Mouse (Mus musculus) liver, embryonic 16.5 days (tissue): Measurements from ENCODE around the gene Gm9508. TPM values are rescaled to one million over a fixed set of nuclear protein-coding genes. Genes with fewer than 3 reads are reported as not detected.
A peak's percentile ranks its signal among the peaks of the same experiment; 100 is the strongest.

Experiments used
- ATAC-seq: fragments of 200-750 bp; cut with Nextera tagmentation; 2 replicates; pipeline ENCODE4 v1.8.0; 2017; ENCODE audit warnings: low read depth, mild to moderate bottlenecking, moderate number of reproducible peaks, moderate library complexity
- H3K27ac ChIP-seq: fragments of 300-500 bp; sonication (generic); 2 replicates; pipeline ENCODE4 v1.5.1; 2014; ENCODE audit warnings: mild to moderate bottlenecking, low read length
- H3K27me3 ChIP-seq: fragments of 300-500 bp; sonication (generic); 2 replicates; pipeline ENCODE4 v1.6.1; 2014; ENCODE audit warnings: low read depth, low read length, mixed read lengths; ENCODE audit not compliant: control insufficient read depth, insufficient read depth
- H3K36me3 ChIP-seq: fragments of 300-500 bp; sonication (generic); 2 replicates; pipeline ENCODE4 v1.6.1; 2014; ENCODE audit warnings: mild to moderate bottlenecking; ENCODE audit not compliant: control insufficient read depth, insufficient read depth
- H3K4me1 ChIP-seq: fragments of 300-500 bp; sonication (generic); 2 replicates; pipeline ENCODE4 v1.6.1; 2014; ENCODE audit warnings: low read depth, low read length, mixed read lengths; ENCODE audit not compliant: control insufficient read depth
- H3K4me2 ChIP-seq: fragments of 300-500 bp; sonication (generic); 2 replicates; pipeline ENCODE4 v1.6.1; 2014; ENCODE audit warnings: low read depth, low read length, mixed read lengths
- H3K4me3 ChIP-seq: fragments of 300-500 bp; sonication (generic); 2 replicates; pipeline ENCODE4 v1.5.1; 2014; ENCODE audit warnings: low read depth, mild to moderate bottlenecking, low read length
- H3K9ac ChIP-seq: fragments of 300-500 bp; sonication (generic); 2 replicates; pipeline ENCODE4 v1.6.1; 2014; ENCODE audit warnings: low read depth, low read length
- H3K9me3 ChIP-seq: fragments of 300-500 bp; sonication (generic); replicated peaks from 2 replicates; pipeline ENCODE4 v1.6.1; 2016; ENCODE audit warnings: low read length; ENCODE audit not compliant: control insufficient read depth
- WGBS: fragments of 180-500 bp; shearing (Covaris S2); extraction: QIAGEN DNeasy Blood & Tissue Kit; methylation state at CpG from one replicate; pipeline ENCODE4 v1.1.7; 2014; ENCODE audit not compliant: insufficient replicate concordance; 5-methylcytosine and 5-hydroxymethylcytosine counted together
- polyA plus RNA-seq: library from polyadenylated mRNA; unstranded; fragments of >200 nt; fragmentation: Nextera tagmentation; extraction: Ambion mirVana; gene quantifications from 2 replicates; pipeline ENCODE4 v1.2.1, GENCODE M21; 2015

Gm9508 gene
- polyA plus RNA-seq, 1 experiment from 2014 or later = not detected

DNA sequence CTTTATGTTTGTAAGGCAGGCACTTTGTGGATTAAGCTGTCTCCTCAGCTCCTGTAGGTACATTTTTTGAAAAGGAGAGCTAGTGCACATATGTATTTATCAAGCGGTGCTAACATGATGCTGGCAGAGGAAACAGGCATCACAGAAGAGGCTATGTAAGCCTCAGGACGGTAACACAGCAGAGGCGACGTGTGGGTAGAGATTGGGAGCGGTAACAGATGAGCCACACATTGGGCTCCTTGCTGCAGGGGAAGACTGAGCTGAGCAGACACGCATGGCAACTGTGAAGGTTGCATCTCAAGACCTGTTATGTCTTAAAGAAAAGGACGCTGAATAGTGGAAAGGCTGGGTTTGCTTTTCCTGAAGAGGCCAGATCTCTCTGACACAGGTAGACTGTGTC lies 14.0 kb downstream of the Gm9508 start:
- H3K9me3 ChIP-seq = no peaks in the 10 kb centered on the region
- no peaks in the 10 kb centered on the region for H3K4me1 ChIP-seq
- ATAC-seq = no peak
- H3K36me3 ChIP-seq = no peaks in the 10 kb centered on the region
- 57% methylated on average over 7 of the region's 7 CpGs for WGBS
- H3K4me2 ChIP-seq = no peak overlapping the region
- H3K4me3 ChIP-seq = no peak overlapping the region
- H3K27me3 ChIP-seq = peaks cover 53% of the 10 kb centered on the region
- no peak overlapping the region for H3K9ac ChIP-seq
- no peak overlapping the region for H3K27ac ChIP-seq

DNA sequence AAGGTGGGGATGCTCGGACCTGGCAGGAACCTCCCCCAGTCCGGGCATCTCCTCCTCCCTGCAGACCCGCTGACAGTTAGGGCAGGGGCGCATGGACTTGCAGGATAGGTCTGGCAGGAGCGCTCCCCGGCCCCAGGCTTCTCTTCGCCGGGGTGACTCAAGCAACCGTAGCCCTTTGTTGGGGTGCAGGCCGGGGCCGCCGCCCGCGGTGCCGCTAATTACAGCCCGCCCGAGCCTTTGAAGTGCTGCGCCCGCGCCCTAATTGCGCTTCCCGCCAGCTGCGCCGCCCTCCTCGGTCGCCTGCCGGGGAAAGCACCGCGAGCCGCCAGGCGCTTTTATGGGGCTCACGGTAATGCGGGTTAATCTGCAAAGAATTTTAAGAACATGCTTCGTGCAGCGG lies 19.5 kb downstream of the Gm9508 start:
- no peaks in the 10 kb centered on the region for H3K4me1 ChIP-seq

DNA sequence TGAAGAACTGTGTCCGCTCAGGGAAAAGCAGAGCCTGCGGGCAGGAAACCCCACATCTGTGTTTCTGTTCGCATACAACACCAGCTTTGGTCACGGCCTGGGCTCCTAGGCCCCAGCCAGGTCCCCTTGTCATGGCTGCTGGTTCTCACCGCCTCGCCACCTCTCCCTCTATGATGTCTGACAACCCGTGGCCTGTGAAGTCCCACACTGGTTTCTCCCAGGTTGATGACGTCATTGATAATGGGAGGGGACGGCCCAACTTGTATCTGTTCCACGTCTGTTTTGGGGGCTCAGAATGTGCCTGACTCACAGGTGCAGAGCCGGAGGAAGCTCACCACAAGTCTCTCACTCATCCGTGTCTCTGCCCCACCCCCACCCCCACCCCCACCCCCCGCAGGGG lies 23.3 kb downstream of the Gm9508 start:
- H3K27me3 ChIP-seq = peaks cover 31% of the 10 kb centered on the region
- no peak overlapping the region for H3K9ac ChIP-seq
- no peak overlapping the region for H3K27ac ChIP-seq
- H3K9me3 ChIP-seq = no peaks in the 10 kb centered on the region
- no peak overlapping the region for H3K4me2 ChIP-seq
- 54% methylated on average over 13 of the region's 13 CpGs for WGBS
- no peak for ATAC-seq
- H3K4me3 ChIP-seq = no peak overlapping the region
- H3K4me1 ChIP-seq = peaks cover 3% of the 10 kb centered on the region; the same call in 1 of the 2 replicates
- no peaks in the 10 kb centered on the region for H3K36me3 ChIP-seq

More for the DNA sequence above, 19.5 kb downstream of the Gm9508 start:
- Histone ChIP-seq H3K36me3 (no peaks in the 10 kb centered on the region), H3K27me3 (peaks cover 42% of the 10 kb centered on the region), H3K9me3 (no peaks in the 10 kb centered on the region), H3K9ac (no peak overlapping the region), H3K4me3 (no peak overlapping the region), H3K4me2 (no peak overlapping the region), H3K27ac (no peak overlapping the region)
- ATAC-seq = no peak
- WGBS = 2% methylated on average over 35 of the region's 35 CpGs

DNA sequence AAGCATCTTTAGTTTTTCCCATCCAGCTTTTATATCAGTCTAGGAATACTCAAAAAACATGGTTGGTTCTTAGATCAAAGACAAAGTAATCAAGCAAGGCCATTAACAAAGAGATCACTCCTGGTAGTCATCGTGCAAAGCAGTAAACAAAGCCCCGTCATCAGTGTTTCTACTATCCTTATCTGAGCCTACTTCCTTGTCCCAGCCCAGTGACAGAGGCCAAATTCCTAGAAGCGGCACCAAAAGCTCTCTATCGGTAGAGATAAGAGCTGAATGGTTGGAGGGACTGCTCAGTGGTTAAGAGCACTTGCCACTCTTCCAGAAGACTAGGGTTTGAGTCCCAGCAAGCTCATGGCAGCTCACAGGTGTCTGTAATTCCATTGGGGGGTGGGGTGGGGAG lies 25.5 kb downstream of the Gm9508 start:
- 6% methylated on average over 4 of the region's 4 CpGs for WGBS
- H3K9me3 ChIP-seq = no peaks in the 10 kb centered on the region
- ATAC-seq = peak; percentile 86
- H3K4me1 ChIP-seq = peaks cover 3% of the 10 kb centered on the region; the same call in 1 of the 2 replicates
- H3K9ac ChIP-seq = no peak overlapping the region
- no peak overlapping the region for H3K27ac ChIP-seq
- H3K36me3 ChIP-seq = no peaks in the 10 kb centered on the region
- no peak overlapping the region for H3K4me3 ChIP-seq
- peaks cover 9% of the 10 kb centered on the region for H3K27me3 ChIP-seq
- no peak overlapping the region for H3K4me2 ChIP-seq

DNA sequence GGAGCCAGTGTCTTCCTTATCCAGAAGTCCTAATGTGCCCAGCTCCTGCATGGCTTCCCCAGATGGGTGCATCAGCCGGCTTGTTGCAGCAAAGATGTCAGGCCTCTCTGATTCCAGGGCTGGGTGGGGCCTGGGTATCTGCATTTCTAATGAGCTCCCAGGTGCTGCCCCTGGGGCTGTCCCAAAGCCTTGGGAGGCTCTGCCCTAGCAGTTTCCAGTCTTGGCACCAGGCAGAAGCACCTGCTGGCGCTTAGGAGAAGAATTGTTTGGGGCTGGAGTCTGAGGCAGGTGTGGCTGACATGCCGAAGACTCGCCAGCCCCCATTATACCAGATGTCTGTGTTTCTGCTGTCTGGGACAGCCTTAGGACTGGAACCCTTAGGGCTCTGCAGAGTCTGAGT lies 26.3 kb downstream of the Gm9508 start:
- WGBS = 72% methylated on average over 4 of the region's 4 CpGs
- ATAC-seq = no peak
- Histone ChIP-seq H3K4me1 (peaks cover 3% of the 10 kb centered on the region; the same call in 1 of the 2 replicates), H3K27ac (no peak overlapping the region), H3K27me3 (peaks cover 2% of the 10 kb centered on the region), H3K4me2 (no peak overlapping the region), H3K9ac (no peak overlapping the region), H3K36me3 (no peaks in the 10 kb centered on the region), H3K9me3 (no peaks in the 10 kb centered on the region), H3K4me3 (no peak overlapping the region)

DNA sequence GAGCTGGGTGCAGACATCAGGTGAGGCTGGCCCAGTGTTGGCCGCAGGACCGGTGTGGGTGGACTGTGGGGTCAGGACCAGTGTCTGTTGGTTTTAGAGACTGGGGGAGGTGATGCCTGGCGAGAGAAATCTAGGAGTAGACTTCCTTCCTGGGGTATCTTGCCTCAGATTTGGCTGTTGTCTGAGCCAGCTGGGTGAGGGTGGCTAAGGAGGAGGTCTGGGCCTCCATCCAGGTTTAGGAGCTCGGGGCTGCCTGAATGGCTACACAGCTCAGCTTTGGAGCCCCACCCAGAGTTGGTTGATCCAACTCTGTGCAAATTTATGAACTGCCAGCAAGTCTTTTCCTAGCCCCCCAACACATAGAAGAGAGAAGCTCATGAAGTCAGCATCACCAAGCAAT lies 29.6 kb downstream of the Gm9508 start:
- Histone ChIP-seq H3K27ac (no peak overlapping the region), H3K9ac (no peak overlapping the region), H3K4me1 (peaks cover 3% of the 10 kb centered on the region; the same call in 1 of the 2 replicates), H3K36me3 (no peaks in the 10 kb centered on the region), H3K4me2 (no peak overlapping the region), H3K4me3 (no peak overlapping the region), H3K27me3 (no peaks in the 10 kb centered on the region), H3K9me3 (no peaks in the 10 kb centered on the region)
- ATAC-seq = no peak
- 57% methylated on average over 4 of the region's 4 CpGs for WGBS

DNA sequence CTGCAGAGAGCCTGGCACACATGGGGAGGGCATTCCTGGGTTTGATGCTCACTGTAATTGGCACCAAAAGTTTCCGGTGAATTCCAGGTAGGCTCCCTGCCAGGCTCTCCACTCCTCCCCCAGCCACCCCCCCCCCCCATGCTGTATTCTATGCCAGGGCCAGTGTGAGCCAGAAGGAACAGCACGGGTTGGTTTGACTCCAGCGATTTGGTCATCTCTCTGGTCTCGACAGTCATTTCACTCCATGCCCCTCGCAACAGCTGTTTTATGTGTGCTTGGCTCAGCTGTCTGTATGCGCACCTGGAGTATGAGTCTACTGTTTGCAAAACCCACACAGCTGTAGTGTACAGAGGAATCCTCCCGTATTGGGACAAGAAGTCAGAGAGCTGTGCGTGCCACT lies 30.7 kb downstream of the Gm9508 start:
- no peak overlapping the region for H3K4me3 ChIP-seq
- no peak overlapping the region for H3K27ac ChIP-seq
- no peak overlapping the region for H3K4me2 ChIP-seq
- no peaks in the 10 kb centered on the region for H3K9me3 ChIP-seq
- ATAC-seq = no peak
- WGBS = 64% methylated on average over 8 of the region's 8 CpGs
- peaks cover 3% of the 10 kb centered on the region; the same call in 1 of the 2 replicates for H3K4me1 ChIP-seq
- H3K27me3 ChIP-seq = no peaks in the 10 kb centered on the region
- H3K36me3 ChIP-seq = no peaks in the 10 kb centered on the region
- no peak overlapping the region for H3K9ac ChIP-seq

DNA sequence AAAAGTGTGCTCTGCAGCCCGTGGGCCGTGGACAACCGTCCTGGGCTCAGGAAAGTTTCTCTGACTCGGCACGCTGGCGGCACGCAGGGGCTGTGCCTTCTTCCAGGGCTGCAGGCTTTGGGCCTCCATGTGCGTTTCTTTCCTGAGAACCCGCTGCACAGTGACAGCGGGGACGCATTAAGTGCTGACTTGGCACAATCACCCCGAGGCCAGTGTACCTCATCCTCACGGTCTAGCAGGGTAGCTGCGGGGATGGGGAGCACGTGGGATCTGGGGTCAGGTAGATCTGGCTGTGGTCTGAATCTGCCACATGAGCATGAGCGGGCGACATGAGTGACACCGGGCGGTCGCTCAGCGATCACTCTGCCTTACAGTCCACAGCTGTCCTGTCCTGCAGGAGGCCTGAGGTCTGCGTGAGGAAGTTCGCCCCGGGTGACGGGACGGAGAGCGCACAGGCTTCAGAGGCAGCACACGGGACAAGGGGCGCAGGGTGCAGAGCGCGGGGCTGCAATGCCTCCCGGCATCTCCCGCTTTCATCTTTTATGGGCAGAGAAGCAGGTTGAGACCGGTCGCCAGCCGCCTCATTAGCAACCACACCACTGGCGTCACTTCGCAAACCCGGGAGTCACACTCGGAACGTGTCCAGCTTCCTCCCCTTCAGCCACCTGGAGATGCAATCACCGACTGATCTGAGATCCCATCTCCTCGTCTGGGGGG lies 32.9 kb downstream of the Gm9508 start:
- H3K4me1 ChIP-seq = no peaks in the 10 kb centered on the region
- no peaks in the 10 kb centered on the region for H3K27me3 ChIP-seq
- WGBS = 39% methylated on average over 43 of the region's 43 CpGs
- H3K36me3 ChIP-seq = no peaks in the 10 kb centered on the region
- H3K9me3 ChIP-seq = no peaks in the 10 kb centered on the region
- no peak overlapping the region for H3K4me2 ChIP-seq
- no peak overlapping the region for H3K9ac ChIP-seq
- ATAC-seq = no peak
- no peak overlapping the region for H3K27ac ChIP-seq
- no peak overlapping the region for H3K4me3 ChIP-seq

DNA sequence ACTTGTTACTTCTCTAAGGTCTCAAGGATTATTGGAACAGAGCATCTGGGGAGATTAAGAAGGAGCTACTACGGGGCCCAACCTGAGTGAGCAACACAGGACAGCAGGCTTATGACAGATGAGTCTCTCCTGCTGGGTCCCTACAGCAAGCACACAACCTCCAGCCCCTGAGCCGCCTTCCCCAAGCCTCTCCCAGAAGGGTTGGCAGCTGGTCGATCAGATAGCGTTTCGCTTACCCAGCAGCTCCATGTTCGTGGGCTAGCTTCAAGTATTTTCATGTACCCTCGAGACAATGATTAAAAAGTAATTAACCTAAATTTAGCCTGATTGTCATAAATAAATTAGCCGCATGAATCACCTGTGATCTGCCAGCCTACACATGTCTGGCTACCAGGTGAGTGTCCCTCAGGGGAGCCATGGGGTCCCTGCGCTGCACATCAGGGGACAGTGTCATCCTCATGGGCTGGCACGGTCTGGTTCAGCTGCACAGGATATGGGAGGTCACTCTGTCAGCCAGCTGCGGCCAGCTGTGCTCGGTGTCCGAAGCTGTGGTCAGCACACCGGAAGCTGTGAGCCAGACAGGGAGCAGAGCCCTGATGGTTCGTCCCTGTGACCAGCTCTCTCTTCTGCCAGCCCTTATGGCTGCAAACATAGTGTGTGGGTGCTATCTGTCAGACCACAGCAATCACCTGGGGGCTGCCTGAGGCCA lies 38.6 kb downstream of the Gm9508 start:
- no peak overlapping the region for H3K4me2 ChIP-seq
- H3K36me3 ChIP-seq = no peaks in the 10 kb centered on the region
- no peak overlapping the region for H3K27ac ChIP-seq
- no peak overlapping the region for H3K4me3 ChIP-seq
- H3K4me1 ChIP-seq = no peaks in the 10 kb centered on the region
- no peak for ATAC-seq
- no peaks in the 10 kb centered on the region for H3K9me3 ChIP-seq
- no peaks in the 10 kb centered on the region for H3K27me3 ChIP-seq
- no peak overlapping the region for H3K9ac ChIP-seq
- 40% methylated on average over 15 of the region's 15 CpGs for WGBS
